Mouse (Mus musculus): ENCODE results near the gene Tspear.

DNA sequence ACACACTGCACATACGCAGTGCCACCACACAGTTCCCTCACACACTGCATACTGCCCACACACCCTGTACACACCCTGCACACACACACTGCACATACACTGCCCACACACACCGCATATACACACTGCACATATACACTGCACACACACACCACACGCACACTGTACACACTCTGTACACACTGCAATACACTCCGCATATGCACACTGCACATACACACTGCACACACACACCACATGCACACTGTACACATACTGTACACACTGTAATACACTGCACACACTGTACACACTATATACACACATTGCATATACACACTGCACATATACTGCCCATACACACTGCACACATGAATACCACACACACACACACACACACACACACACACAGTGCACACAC, 132.2 kb downstream of the Tspear start:
- no peak for TF ChIP-seq CTCF (IDR thresholded peaks at IDR 0.05; ENCODE audit: borderline replicate concordance, control insufficient read depth, extremely low read depth, insufficient read depth, low read length, poor library complexity)
- TF ChIP-seq POLR2A (IDR thresholded peaks at IDR 0.05; ENCODE audit: control insufficient read depth, extremely low read depth, insufficient read depth, low read length, poor library complexity): no peak

Data from thymus, adult 2 months (tissue).